Mouse (Mus musculus) spleen, adult 2 months (tissue): ENCODE data around the gene Eif2d.

Source experiments
- CTCF ChIP-seq: fragments of 200-500 bp; IDR thresholded peaks from 2 replicates; pipeline ENCODE4 v1.5.1; 2011; ENCODE audit warnings: mild to moderate bottlenecking, inconsistent platforms; ENCODE audit not compliant: insufficient read depth, insufficient read length, insufficient replicate concordance; ENCODE audit errors: extremely low read depth
- POLR2A ChIP-seq: fragments of 200-500 bp; IDR thresholded peaks from 2 replicates; pipeline ENCODE4 v1.6.1; 2011; ENCODE audit warnings: low read depth, low read length, inconsistent platforms

- TF ChIP-seq POLR2A (no peak), CTCF (no peak)
These were observed 32.1 kb downstream of the Eif2d start for GRCm38 (mm10) chr1:131184956-131185660.
